In the genomic region with DNA sequence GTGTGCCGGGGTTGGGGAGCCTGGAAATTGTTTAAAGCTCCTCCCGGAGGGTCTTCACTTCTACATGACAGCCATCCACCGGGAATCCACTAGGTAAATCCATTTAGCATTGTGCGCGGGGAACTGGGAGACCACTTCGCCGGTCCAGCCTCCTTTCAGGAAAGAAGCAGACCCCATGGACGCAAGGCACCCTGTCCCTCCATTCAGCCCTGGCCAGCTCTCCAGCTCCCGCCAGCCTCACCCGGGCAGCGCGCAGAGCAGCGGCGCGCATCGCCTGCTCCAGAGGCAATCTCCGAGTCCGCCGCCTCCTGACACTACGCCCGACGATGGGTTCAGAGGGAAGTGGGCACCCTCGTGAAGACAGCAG, we compare ENCODE assay signal across 8 mouse cellular contexts.
DNase-seq lines count a peak whose midpoint lies in the region; ATAC-seq and TF ChIP-seq lines count a peak whose summit lies in the region.

No protein-coding gene starts in this region.

- H3K36me3 ChIP-seq in heart, embryonic 11.5 days (ENCODE audit: control insufficient read depth, insufficient read depth, low read length), result no peaks in the 10 kb centered on the region
- no peaks in the 10 kb centered on the region for H3K36me3 ChIP-seq in E14TG2a.4 (ENCODE audit: insufficient read depth, low read length)
- no peaks in the 10 kb centered on the region for H3K36me3 ChIP-seq in limb, embryonic 14.5 days (ENCODE audit: control insufficient read depth, insufficient read depth, low read length)

- no peak for TF ChIP-seq POLR2A in limb, embryonic 14.5 days (IDR thresholded peaks at IDR 0.05; ENCODE audit: borderline replicate concordance, extremely low read depth, insufficient read depth, insufficient read length)

- WGBS in heart, embryonic 11.5 days (ENCODE audit: insufficient replicate concordance), result under 1% methylated on average over 23 of the region's 23 CpGs
- under 1% methylated on average over 22 of the region's 23 CpGs for WGBS in limb, embryonic 14.5 days

- peak overlapping the region; percentile 96 for H3K4me2 ChIP-seq in heart, embryonic 11.5 days
- H3K4me2 ChIP-seq in limb, embryonic 14.5 days (replicated peaks; ENCODE audit: low read depth, low read length, severe bottlenecking), result peak overlapping the region; percentile 96

- no peaks in the 10 kb centered on the region for H3K9me3 ChIP-seq in heart, embryonic 11.5 days (replicated peaks; ENCODE audit: control insufficient read depth, low read length)
- no peaks in the 10 kb centered on the region for H3K9me3 ChIP-seq in E14TG2a.4 (ENCODE audit: low read length)
- no peaks in the 10 kb centered on the region for H3K9me3 ChIP-seq in limb, embryonic 14.5 days (ENCODE audit: control insufficient read depth, low read length)

- no peak for DNase-seq in heart, adult 18-20 months
- peak; percentile 71 for DNase-seq in embryo, embryonic 10 days (ENCODE audit: low spot score)
- no peak for DNase-seq in limb, embryonic 14.5 days (ENCODE audit: low spot score)
- peak; percentile 67 for DNase-seq in retina, postnatal 1 day
- no peak for DNase-seq in thymus, postnatal 4 days

- H3K4me3 ChIP-seq in heart, embryonic 11.5 days (ENCODE audit: low read depth, low read length), result peak overlapping the region; percentile 57
- peak overlapping the region; percentile 78 for H3K4me3 ChIP-seq in E14TG2a.4 (replicated peaks; ENCODE audit: low read length)
- peak overlapping the region; percentile 57 for H3K4me3 ChIP-seq in limb, embryonic 14.5 days (replicated peaks; ENCODE audit: low read length)

- H3K4me1 ChIP-seq in heart, embryonic 11.5 days (ENCODE audit: control insufficient read depth, insufficient read depth, low read length), result no peaks in the 10 kb centered on the region
- H3K4me1 ChIP-seq in E14TG2a.4 (replicated peaks; ENCODE audit: low read depth, low read length), result peaks cover 14% of the 10 kb centered on the region
- H3K4me1 ChIP-seq in limb, embryonic 14.5 days (ENCODE audit: control insufficient read depth, insufficient read depth, low read length), result 0 out of 2 replicates have a peak, but pooled peaks cover 4% of the 10 kb centered on the region

- H3K27ac ChIP-seq in heart, embryonic 11.5 days (ENCODE audit: low read depth, low read length), result no peak overlapping the region
- no peak overlapping the region for H3K27ac ChIP-seq in limb, embryonic 14.5 days (replicated peaks; ENCODE audit: low read depth, low read length)

- ATAC-seq in heart, embryonic 11.5 days (replicated peaks; ENCODE audit: insufficient number of reproducible peaks, low FRiP score, low TSS enrichment), result no peak
- ATAC-seq in hematopoietic stem cell, adult 5-6 weeks (replicated peaks in 1 of 2; ENCODE audit: insufficient read depth in 1 of 2, low FRiP score in 2 of 2, low TSS enrichment in 1 of 2, low read depth in 1 of 2, poor library complexity in 2 of 2, severe bottlenecking in 2 of 2), result peak; percentile 43 to 48; a peak in 2 of 4 replicates
- ATAC-seq in limb, embryonic 14.5 days (ENCODE audit: low FRiP score, low read depth), result peak; percentile 49

- peaks cover 28% of the 10 kb centered on the region for H3K27me3 ChIP-seq in heart, embryonic 11.5 days (ENCODE audit: control insufficient read depth, insufficient read depth, low read length)
- H3K27me3 ChIP-seq in E14TG2a.4 (ENCODE audit: insufficient read depth, low read length), result peaks cover 45% of the 10 kb centered on the region
- H3K27me3 ChIP-seq in limb, embryonic 14.5 days (ENCODE audit: control insufficient read depth, insufficient read depth, low read length), result peaks cover 9% of the 10 kb centered on the region; the same call in 1 of the 2 replicates

- no peak overlapping the region; the same call in 1 of the 2 replicates for H3K9ac ChIP-seq in heart, embryonic 11.5 days (ENCODE audit: low read depth, low read length)
- peak overlapping the region; percentile 59 for H3K9ac ChIP-seq in limb, embryonic 14.5 days (ENCODE audit: low read depth, low read length, severe bottlenecking)

- TF ChIP-seq CTCF in E14TG2a.4 (conservative IDR thresholded peaks at IDR 0.05; ENCODE audit: low read length), result no peak

Comparison
In these comparisons a context has a peak if more than half of its experiments do, and no peak if none do; other contexts are left out.
1. DNase-seq: peak in embryo, embryonic 10 days (single experiment) and retina, postnatal 1 day (single experiment); none in heart, adult 18-20 months (0 of 2), limb, embryonic 14.5 days (single experiment) and thymus, postnatal 4 days (single experiment).
2. Peak in every context shown above with its lines, with median percentiles within 50 percentile points of each other: H3K4me3 ChIP-seq.